Mouse (Mus musculus) ovary, postnatal 14 days (tissue): ENCODE data around the gene Btnl2.
"Not testable (repeated sequence)": the region's sequence is repeated elsewhere in the genome, so short reads cannot be mapped to it uniquely, and the experiment has no call there.

Experiments used
- DNase-seq: peaks from one replicate; pipeline ENCODE4 v3.0.0; 2022; ENCODE audit warnings: low spot score

The Btnl2 gene

DNA sequence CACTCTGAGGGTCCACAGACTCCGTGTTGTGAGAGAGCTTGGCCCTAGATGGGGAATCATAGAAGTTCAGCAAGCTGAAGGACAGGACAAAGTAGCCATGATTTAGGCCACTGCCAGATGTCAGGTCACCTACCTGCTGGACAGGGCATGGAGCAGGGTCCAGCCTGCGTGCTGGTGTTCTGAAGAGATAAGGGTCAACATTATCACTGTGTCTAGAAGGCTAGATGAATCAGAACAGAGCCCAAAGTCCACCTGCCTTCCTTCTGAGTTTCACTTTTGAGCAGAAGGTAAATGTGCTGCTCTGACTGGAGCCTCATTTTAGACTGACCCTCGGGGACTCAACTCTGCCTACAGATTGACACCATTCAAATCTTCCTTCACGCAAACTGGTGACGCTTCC is at the start of gene Btnl2:
TSS of gene Btnl2 (plus strand) at position 284 of the 400 bp plus-strand sequence.
- DNase-seq = no peak

DNA sequence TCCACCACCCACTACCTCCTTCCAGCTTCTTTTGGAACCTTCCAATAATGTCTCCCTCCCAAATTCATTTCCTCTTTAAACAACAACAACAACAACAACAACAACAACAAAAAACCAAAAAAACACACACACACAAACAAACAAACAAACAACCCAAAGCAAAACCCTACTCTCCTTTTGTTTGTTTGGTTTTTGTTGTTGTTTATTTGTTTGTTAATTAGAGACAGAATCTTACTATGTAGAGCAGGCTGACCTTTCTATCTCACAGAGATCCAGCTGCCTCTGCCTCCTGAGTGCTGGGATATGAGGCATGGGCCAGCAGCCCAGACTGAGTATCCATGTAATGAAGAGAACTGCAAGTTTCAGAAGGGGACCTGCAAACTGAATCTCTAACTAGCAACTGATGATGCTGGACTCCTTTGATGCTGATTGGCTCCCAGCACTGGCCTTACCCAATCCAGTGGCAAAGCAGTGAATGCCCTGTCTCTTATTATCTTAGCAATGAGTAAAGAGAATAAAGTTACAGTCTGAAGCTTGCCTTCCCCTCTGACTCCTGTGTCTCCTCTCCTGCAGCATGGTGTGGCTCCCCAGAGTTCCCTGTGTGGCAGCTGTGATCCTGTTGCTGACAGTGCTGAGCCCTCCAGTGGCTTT is 49.1 kb upstream of the Btnl2 start, which contains the start of gene H2-Eb1:
TSS of gene H2-Eb1 (plus strand) at position 488 of the 651 bp plus-strand sequence.
- peak; percentile 84 for DNase-seq

DNA sequence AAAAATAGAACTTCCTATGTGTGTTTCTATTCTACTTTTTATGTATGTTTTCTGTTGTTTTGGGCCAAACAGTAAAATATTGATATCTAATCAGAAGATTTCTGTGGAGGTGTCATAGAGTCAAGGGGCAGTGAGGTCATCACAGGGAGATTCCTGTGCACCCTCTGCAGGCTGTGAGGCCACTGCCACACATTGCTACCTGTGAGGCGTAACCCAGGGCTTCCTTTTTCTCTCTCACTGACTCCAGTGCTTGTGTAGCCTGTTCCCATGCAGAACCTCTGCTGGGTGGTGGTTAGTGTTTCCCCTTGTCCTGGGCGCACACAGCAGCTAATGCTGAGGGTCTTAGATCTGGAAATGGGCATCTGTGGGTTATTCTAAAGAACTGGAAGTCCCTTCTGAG is 48.2 kb upstream of the Btnl2 start:
- no peak for DNase-seq

DNA sequence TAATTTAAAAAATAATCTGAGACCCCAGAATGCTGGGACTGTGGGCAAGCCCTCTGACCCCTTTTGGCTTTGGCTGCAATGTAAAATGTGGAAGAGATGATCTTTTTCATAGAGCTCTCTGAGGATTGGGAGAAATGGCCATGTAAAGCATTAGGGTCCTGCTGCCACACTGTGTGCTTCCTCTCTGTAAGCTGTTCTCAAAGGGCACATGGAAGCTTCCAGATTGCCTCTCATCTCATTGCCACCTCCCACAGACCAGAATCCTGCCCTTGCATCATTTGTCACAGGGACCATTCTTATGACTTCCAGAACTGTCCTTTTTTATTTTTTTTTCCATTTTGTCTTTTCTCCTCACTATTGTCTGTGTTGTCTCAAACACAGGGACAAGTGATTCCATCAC is 47.4 kb upstream of the Btnl2 start:
- DNase-seq = no peak

DNA sequence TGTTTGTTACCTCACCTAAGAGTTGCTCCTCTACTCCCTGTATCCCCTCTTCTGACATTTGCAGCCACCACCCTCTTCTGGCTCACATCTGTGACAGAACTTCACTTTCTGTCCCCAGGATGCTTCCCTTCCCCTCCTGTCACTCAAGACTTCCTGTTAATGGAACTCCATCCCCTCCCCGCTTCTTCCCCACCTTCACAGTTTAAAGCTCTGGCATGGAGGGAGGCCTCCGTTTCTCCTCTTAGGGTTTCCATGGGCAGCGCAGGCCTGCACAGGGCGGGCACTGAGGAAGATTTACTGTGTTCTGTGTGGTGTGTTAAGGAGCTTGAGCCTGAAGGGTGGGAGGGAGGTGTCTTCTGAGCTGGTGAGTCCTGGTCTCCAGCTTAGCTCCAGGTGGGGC is 46.5 kb upstream of the Btnl2 start:
- DNase-seq = no peak

DNA sequence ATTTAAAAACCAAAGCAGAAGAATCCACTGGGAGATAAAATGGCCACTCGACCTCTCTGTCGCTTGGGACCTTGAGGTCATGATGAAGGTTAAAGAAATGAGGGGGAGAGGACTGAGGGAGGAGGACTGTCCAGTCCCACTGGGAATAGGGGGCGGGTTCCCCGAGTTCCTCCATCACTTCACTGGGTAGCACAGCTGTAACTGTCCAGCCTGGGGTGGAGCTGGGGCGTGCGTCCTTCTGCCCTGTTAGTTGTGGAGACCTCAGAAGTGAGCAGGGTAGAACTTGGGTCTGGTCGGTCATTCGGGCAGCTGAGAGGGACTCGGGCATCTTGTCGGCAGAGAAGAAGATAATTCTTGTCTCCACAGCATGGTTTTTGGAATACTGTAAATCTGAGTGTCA is 45.4 kb upstream of the Btnl2 start:
- DNase-seq = no peak

DNA sequence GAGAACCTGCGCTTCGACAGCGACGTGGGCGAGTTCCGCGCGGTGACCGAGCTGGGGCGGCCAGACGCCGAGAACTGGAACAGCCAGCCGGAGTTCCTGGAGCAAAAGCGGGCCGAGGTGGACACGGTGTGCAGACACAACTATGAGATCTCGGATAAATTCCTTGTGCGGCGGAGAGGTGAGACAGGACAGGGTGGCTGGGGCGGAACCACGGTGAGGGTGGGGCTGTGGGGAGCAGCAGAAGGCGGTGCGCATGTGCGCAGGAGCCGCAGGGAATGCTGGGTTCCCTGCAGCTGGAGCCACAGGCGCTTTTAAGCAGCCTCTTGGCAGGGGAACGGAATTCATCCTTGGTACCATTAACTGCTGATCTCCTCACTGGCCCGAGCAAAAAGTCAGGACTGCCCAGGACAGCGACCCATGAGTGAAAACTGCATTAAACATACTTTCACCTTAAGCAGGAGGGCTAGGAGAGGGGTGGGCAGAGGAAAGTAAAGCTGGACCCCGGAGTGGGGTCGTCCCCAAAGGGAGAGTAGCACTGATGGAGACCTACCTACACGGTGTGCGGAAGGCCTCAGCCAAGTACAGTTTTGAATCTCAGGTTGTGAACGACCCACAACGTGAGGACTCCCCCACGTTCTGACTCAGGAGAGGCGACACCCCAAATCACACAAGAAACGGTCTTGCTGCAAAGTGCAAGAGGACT is 44.8 kb upstream of the Btnl2 start:
- DNase-seq = peak; percentile 44

DNA sequence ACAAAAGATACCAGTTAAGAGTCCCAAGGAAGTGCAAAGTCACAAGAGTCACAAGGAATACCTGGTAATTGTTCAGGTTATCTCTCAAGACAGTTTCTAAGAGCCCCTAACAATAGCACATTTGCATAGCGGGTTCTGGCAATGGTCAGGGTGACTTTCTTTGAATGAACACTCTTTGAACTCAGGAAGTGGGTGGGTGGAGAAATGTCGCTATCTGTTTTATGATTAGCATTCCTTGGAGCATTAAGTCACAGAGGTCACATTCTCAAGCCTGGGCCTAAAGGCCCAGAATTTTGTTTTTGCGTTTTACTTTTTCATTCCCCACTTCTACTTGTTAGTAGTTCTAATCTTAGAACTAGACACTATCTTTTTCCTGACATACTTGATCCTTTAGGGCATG is 44.1 kb upstream of the Btnl2 start:
- DNase-seq = not testable (repeated sequence)

DNA sequence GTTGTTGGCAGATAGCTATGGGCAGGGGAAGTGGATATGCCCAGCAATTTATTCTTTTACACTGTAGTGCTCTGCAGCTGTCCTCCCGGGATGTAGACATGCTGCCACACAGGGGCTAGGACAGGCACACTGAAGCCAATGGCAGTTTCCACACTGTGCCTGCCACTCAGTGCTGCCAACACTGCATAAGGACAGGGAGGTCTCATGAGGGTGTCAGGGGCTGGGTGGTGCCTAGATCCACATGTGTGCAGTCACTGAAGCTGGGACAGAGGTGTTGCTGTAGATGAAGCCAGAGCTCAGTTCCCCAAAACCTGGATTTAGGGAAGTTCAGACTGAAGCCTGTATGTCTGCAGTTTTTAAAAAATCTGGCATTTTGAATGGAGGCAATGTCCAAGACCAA is 42.4 kb upstream of the Btnl2 start:
- DNase-seq = no peak

DNA sequence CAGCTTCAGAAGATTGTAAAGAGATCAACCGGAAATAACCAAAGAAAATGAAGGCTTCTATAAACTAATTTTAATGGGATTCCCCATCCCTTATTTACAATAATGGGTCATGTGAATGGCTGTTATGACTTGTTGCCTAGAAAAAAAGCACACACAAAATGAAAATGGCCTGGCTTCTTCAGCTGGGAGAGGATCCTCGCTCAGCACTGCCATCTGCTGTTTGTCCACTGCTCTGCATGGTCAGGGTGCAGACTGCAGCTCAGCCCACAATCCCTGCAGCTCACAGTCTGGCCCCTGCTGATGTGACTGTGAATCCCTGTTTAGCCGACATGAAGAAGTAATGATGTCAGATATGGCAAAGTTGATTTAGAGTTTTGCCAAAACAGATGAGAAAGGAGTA is 41.2 kb upstream of the Btnl2 start:
- DNase-seq = peak; percentile 74

DNA sequence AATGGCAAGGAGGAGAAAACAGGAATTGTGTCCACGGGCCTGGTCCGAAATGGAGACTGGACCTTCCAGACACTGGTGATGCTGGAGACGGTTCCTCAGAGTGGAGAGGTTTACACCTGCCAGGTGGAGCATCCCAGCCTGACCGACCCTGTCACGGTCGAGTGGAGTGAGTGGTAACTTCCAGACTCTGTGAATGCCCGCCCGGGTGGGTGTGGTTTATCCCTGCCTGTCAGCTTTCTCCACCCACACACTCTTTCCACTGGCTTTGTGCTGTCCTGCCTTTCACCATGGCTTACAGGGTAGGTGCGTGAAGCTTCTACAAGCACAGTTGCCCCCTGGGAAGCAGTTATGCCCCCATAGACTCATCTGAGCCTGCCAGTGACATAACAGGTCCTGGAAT is 40.3 kb upstream of the Btnl2 start:
- DNase-seq = no peak

DNA sequence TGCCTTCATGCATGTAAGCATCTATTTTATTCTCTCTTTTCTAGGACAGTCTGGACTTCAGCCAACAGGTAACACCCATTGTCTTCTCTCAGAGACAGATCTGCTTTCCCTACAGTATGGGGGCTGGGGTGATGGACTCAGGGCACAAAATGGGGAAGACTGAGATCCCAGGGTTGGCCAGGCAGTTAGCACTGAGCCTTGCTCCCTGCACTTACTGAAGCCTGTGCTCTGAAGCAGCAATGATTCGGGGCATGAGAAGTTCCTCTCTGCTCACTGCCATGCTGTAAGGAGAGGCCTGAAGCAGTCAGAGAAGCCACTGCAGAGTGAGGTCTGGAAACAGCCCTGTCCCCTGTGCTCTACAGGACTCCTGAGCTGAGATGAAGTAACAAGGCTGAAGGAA is 39.1 kb upstream of the Btnl2 start:
- no peak for DNase-seq

DNA sequence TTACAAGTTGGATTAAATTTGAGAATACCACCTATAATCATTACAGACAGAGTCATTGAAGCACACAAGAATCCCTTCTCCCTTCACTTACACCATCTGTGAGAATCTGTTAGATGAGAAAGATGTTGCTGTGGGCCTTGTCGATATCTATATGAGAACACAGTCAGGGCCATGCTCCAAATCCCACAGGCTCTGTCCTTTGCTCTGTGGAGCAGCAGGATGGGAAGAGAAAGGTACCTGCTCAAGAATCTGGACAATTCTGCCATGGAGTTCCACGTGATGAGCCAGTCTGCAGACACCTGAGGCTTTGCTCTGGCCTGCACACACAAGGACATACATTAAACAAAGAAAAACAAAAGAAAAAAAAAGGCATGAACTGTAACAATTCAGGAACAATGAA is 37.9 kb upstream of the Btnl2 start:
- DNase-seq = no peak

DNA sequence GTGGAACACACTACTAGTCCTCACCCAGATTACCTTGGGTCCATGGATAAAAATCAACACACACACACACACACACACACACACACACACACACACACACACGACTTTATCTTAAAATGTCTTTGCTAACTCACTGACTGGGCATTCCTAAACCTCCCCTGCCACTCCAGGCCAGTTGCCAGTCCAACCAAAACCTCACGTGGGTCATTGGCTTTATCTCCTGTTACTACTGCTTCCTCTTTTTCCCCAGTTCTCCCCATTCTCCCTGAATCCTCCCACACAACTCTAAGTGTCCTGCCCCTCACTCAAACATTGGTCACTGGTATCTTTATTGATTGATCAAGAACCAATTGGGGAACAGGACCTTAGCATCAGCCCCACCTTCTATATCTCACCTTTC is 37.3 kb upstream of the Btnl2 start:
- no peak for DNase-seq

DNA sequence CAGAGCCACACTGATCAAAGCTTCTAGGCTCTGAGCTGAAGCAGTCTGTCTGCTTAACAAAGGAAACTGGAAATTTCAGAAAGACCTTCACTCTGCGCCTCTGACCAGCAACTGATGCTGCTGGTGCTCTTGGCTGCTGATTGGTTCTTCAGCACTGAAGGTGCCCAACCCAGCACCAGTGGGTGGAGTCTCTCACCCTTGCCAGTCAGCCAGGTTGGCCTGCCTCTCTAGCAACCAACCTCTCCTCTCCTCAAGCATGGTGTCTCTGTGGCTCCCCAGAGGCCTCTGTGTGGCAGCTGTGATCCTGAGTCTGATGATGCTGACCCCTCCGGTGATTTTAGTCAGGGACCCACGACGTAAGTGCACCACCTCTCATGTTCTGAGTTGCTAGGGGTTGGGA is 29.2 kb upstream of the Btnl2 start, which contains the start of gene H2-Eb2:
TSS of gene H2-Eb2 (plus strand) at position 230 of the 400 bp plus-strand sequence.
- DNase-seq = no peak

DNA sequence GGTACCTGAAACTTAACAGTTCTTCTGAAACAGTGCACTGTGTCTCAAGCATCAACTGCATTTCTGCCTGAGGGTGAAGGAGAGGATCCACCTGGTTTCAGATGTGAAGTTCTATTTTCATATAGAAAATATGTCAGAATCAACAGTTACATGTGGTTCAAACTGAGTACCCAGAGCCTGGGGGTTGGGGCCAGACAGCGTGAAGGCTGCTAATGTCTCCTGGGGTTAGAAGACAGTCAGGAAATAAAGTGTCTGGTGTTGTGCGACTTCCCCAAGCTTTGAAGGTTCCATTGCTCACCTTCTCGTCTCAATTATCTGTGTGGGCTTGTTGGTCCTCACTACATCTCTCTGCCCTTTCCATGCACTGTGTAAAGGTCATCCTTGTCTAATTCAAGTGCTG is 28.2 kb upstream of the Btnl2 start:
- no peak for DNase-seq

DNA sequence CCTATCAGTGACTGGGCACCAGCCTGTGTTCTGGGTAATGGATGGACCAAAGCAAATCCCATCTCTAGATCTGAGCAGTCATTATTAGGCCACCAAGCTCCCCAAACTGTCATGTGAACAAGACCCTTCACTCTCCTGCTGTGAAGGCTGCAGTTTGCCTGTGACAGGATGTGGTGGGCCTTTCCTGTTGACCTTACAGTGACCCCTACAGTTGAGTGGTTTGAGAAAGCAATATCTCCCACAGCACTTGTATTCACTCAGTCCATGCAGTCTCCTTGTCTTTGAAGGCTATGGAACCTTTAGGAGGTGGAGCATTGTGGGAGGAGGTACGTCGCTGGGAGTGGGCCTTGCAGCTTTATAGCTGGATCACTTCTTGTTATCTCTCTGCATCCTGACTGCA is 24.8 kb upstream of the Btnl2 start:
- DNase-seq = no peak

DNA sequence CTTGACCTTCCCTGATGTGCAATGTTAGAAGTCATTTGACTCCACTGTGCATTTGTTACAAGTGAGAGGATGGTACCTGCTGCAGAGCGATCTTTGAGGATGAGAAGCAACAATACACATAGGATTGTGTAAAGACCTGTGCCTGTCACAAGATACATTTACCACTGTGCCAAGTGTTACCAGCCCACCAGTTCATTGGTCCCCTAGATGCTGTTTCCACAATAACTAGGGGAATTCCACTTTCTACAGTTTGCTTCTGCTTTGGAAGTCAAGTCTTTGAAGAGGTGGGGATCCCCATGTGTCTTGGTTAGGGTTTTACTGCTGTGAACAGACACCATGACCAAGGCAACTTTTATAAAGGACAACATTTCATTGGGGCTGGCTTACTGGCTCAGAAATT is 23.4 kb upstream of the Btnl2 start:
- no peak for DNase-seq

DNA sequence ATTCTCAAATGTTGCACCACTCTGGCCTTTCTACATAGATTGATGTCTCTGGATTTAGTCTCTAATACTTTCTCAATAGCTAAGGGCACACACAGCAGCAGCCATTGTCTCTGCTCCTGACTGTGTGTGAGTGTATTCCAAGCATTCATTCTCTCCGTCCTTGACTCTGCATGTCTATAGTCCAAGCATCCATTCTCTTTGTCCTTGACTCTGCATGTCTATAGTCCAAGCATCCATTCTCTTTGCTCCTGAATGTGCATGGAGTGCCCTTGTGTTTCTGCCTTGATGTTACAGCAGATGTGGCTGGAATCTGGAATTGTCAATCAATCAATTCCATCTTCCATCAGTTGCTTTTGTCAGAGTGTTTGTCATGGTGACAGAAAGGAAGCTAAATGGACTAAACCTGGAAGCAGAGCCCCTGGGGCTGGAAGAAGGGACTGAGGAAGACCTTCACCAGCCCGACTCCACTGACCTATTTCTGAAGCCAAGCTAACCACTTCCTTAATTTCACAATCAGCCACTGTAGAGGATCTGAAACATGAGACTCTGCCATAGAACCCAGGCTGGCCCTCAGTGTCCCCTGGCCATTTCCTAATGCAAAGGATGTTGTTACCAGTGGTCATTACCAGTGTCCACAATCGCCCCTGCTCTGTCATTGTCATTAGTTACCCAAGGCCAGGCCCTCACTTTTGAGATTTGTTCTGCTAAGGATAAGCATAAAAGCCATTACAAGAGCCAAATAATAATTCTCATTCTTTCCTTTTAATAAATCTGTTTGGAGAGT is 13.8 kb upstream of the Btnl2 start:
- no peak for DNase-seq

DNA sequence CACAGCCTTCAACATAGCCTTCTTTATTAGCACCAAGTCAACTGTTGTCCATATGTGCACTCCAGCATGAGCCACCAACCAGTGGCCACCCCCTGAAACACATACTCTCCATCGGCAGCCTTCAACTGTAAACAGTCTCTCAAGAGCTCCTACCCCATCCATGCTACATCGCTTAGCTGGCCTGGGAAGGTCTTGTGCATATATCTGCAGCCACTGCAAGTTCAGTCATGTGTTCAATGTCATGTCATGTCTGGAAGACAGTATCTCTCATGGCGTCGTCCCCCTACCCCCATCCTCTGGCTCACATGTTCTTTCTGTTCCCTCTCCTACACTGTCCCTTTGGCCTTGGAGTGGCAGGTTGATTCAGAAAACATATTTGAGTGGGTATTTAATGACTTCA is 9.7 kb upstream of the Btnl2 start:
- no peak for DNase-seq

DNA sequence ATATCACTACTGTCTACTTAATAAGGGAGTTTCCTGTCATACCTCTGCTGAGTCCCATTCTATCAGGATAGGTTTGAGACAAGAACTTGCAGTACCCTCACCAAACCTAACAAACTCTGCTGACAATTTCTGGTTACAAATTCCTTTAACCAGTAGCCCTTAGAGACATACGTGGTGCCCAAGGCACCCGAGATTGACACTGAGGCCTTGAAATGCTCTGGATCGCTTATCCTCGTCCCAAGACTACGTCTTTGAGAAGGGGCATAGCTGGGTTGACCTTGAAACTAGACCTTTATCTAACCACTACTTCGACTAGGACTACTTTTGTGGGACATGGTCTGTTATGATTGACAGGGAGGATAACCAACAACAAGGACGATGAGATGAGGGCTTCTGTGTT is 9.1 kb upstream of the Btnl2 start:
- no peak for DNase-seq

DNA sequence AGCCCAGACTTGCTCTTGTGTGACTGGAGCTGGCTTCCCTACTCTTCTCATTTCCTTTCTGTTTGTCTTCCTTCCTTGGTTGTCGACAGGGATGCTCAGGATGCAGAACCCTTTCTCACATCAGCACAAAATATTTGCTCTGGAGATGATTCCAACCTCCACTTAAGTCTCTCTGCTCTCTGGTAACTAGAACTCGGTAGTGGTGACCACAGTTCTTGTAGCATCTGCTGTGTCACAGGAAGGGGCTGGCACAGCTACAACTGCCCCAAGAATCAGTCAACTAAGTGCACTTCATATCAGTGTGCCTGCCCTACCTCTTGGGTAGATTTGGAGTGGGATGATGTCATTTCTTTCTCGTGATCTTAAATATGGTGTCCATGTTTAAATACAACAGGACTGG is 8.6 kb upstream of the Btnl2 start:
- DNase-seq = no peak
